Mouse (Mus musculus): ENCODE results near the gene Spdye4a.
"Not testable (repeated sequence)": the region's sequence is repeated elsewhere in the genome, so short reads cannot be mapped to it uniquely, and the experiment has no call there.

Spdye4a gene

DNA sequence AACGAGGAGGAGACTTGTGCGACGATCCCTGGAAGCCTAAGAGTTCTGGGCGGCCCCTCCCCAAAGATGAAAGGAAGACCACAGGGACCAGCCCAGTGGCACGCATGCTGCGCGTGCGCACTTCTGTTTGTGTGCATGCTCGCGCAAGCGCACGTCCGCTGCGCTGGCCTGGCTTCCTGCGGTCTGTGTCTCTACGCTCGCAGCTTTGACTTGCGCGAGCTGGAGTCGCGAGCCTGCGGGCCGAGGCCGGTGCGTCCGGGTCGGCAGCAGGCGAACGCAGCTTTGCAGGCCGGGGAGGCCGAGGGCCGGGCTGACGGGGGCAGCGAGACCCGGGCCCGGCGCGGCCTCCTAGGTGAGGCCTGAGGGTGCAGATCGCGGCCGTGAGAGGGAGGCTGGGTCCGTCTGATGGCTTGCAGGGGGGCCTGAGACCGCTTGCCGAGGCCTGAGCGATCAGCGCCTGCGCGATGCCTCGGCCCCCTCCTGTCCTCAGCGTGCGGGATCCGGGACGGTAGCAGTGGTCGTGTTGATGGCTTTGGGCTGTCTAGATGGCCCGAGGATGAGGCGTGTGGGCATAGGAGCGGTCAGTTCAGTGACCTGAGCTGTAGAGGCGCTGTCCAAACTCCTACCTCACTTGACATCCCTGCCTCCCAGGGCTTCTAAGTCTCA lies 8.5 kb upstream of the Spdye4a start, which contains the start of gene Zfp12:
TSS of gene Zfp12 (plus strand) at position 136 of the 666 bp plus-strand sequence.
- peak; percentile 82 to 85 for DNase-seq (ENCODE audit: low spot score in 2 of 2)

- DNase-seq (ENCODE audit: low spot score in 2 of 2), result no peak
These were observed 4.4 kb downstream of the Spdye4a start for GRCm38 (mm10) chr5:143222287-143222686.

DNA sequence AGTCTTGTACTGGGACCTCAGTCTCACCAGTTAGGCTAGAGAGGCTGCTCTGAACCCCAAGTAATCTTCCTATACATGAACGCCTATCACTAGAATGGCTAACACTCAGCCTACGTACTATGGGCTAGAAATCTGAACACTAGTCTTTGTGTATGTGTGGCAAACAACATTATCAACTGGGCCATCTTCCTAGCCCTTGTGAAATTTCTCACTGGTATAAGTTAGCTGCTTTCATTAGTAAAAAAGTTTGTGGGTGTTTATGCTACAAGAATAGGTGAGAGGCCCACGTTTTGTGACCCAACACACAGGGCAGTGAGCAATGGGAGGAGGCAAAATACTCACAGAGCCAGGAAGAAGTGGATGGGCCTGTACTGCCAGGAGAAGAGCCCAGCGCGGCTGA lies 5.7 kb downstream of the Spdye4a start:
- no peak for DNase-seq (ENCODE audit: low spot score in 2 of 2)

GRCm38 (mm10) chr5:143213832-143214231 lies 12.9 kb downstream of the Spdye4a start:
- DNase-seq (ENCODE audit: low spot score in 2 of 2), result no peak

DNA sequence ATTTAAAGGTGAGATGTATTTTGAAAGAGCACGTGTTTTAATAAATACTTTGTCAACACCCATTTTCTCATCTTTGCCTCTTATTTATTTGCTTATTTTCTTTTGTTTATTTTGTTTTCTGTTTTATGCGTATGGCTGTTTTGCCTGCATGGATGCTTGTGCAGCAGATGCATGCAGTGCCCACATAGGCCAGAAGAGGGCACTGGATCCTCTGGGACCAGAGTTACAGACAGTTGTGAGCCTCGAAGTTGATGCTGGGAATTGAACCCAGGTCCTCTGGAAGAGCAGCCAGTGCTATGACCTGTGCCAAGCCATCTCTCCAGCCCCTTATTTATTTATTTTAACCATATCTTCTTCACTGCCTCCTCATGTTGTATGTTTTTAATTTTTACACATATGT lies 21.7 kb downstream of the Spdye4a start:
- no peak for DNase-seq (ENCODE audit: low spot score in 2 of 2)

DNA sequence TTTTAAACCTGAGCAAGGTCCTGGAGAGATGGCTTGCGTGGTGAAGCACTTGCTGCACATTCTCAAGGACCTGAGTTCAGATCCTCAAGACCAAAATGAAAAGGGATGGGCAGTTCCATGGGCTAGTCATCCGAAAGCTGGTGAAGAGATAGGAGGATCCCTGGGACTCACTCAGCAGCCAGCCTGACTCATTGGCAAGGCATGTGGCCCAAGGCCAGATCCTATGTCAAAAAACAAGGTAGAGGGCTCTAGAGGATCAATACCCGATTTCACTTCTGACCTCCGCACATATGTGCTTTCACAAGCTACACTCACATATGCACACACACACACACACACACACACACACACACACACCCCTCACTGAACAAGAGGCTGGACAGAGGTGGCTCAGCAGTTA lies 30.2 kb downstream of the Spdye4a start:
- no peak for DNase-seq (ENCODE audit: low spot score in 2 of 2)

DNA sequence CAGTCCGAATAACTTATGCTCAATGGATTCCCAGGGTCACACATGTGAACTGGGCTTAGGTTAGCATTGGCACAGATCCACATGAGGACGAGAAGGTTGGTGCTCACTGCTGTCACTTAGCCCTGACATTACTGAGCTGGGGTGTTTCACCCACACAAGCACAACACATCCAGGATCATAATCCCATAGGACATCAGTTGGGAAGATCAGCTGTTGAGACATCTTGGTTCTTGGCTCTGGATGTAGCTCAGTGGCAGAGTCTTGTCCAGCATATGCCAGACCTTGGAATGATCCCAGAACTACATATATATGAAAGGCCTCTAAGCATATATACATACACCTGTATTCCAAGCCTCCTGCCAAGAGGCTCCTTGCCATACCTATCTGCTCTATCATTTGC lies 31.5 kb downstream of the Spdye4a start:
- DNase-seq (ENCODE audit: low spot score in 2 of 2), result no peak

- DNase-seq (ENCODE audit: low spot score in 2 of 2), result not testable (repeated sequence)
These were observed 31.9 kb downstream of the Spdye4a start for GRCm38 (mm10) chr5:143194747-143195146.

- DNase-seq (ENCODE audit: low spot score in 2 of 2), result no peak
These were observed 33.9 kb downstream of the Spdye4a start for GRCm38 (mm10) chr5:143192806-143193205.

- not testable (repeated sequence) for DNase-seq (ENCODE audit: low spot score in 2 of 2)
These were observed 38.7 kb downstream of the Spdye4a start for GRCm38 (mm10) chr5:143188014-143188413.

DNA sequence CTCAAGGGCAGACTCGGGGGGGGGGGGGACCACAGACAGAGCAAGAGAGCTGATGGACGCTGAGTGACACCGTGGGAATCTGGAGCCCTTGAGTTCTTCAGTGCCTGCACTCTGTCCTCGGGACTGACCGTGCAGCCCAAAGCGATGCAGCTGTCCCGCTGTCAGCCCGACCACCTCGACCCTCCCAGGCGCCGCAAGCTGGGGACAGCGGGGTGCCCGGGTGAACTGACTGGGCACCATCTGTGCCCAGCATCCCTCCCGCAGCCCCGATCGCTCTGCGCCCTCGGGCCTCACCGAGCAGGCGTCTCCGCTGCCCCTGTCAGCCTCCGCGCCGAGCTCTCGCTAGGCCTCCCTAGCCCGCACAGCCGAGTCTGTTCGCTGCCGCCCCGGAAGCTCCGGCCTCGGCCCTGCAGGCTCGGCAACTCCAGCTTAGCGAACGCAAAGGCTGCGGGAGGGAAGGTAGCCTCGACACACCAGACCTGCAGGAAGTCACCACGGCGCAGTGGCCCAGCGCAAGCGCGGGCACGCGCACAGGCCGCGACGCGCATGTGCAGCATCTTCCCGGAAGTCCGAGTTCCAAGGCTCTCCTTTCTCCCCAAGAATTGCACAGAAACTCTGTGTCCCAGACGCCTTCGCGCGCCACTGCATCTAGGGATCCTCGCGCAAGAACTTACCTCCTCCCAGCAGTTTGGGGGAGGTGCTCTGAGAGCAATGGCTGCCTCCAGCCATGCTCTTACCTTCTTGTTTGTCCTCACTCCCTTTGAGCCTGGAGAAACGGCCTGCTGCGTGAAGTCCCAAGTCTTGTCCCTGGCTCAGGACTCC lies 46.2 kb downstream of the Spdye4a start, which contains the start of the genes Rbak and Spdye4b:
TSS of gene Rbak (minus strand) at position 521 of the 822 bp plus-strand sequence.
TSS of gene Spdye4b (plus strand) at position 763 of the 822 bp plus-strand sequence.
- peak; percentile 73 to 79 for DNase-seq (ENCODE audit: low spot score in 2 of 2)

DNA sequence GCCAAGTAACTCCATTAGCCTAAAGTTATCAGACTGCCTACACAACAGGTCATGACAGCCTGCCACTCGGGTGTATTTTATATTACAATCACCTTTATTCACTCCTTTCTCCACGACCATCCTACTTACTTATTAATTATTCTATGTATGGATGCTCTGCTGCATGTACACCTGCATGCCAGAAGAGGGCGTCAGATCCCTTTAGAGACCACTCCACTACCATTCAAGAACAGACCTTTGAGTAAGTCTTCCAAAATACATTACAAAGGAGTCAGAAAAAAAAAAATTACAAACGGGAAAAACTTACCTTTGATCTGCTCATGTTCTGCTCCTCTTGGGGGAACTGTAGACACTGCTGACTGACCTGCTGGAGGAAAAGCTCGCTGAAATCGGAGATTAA lies 47.5 kb downstream of the Spdye4a start:
- peak in 1 of 2 experiments; percentile 8 for DNase-seq (ENCODE audit: low spot score in 2 of 2)

- no peak for DNase-seq (ENCODE audit: low spot score in 2 of 2)
These were observed 49.0 kb downstream of the Spdye4a start for GRCm38 (mm10) chr5:143177541-143178200.

- no peak for DNase-seq (ENCODE audit: low spot score in 2 of 2)
These were observed 50.7 kb downstream of the Spdye4a start for GRCm38 (mm10) chr5:143175970-143176369.

Data from natural killer cell, adult 2 months (primary cell).